Mouse (Mus musculus) intestine, embryonic 14.5 days (tissue): ENCODE measurements at regions not wholly inside any gene's neighbourhood (a gene's known extent, or its start where the extent isn't known, plus 50 kb on each side); places are given as distances from the start of the nearest gene placed in this dataset.
A peak's percentile ranks its signal among the peaks of the same experiment; 100 is the strongest.
"Not testable (repeated sequence)": the region's sequence is repeated elsewhere in the genome, so short reads cannot be mapped to it uniquely, and the experiment has no call there.

Source experiments
- ATAC-seq: fragments of 200-750 bp; cut with Nextera tagmentation; replicated peaks from 2 replicates; pipeline ENCODE4 v1.8.0; 2017; ENCODE audit warnings: low read depth, moderate number of reproducible peaks, moderate TSS enrichment, moderate library complexity; ENCODE audit not compliant: low FRiP score, low TSS enrichment
- DNase-seq: peaks from one replicate; pipeline ENCODE4 v3.0.0-alpha.2; 2018; ENCODE audit warnings: low spot score
- H3K27ac ChIP-seq: fragments of 300-500 bp; sonication (generic); 2 replicates; pipeline ENCODE4 v1.5.1; 2014; ENCODE audit warnings: low read depth, mild to moderate bottlenecking, control low read depth
- H3K27me3 ChIP-seq: fragments of 300-500 bp; sonication (generic); replicated peaks from 2 replicates; pipeline ENCODE4 v1.6.1; 2014; ENCODE audit warnings: low read length, control low read depth; ENCODE audit not compliant: control insufficient read depth, insufficient read depth
- H3K36me3 ChIP-seq: fragments of 300-500 bp; sonication (generic); 2 replicates; pipeline ENCODE4 v1.6.1; 2014; ENCODE audit warnings: low read length, control low read depth; ENCODE audit not compliant: control insufficient read depth, insufficient read depth
- H3K4me1 ChIP-seq: fragments of 300-500 bp; sonication (generic); replicated peaks from 2 replicates; pipeline ENCODE4 v1.6.1; 2014; ENCODE audit warnings: low read length, control low read depth, mixed read lengths; ENCODE audit not compliant: control insufficient read depth, insufficient read depth
- H3K4me2 ChIP-seq: fragments of 300-500 bp; sonication (generic); 2 replicates; pipeline ENCODE4 v1.6.1; 2014; ENCODE audit warnings: low read length
- H3K4me3 ChIP-seq: fragments of 300-500 bp; sonication (generic); 2 replicates; pipeline ENCODE4 v1.5.1; 2014; ENCODE audit warnings: low read depth, low read length, control low read depth, mixed read lengths
- H3K9ac ChIP-seq: fragments of 300-500 bp; sonication (generic); 2 replicates; pipeline ENCODE4 v1.6.1; 2014; ENCODE audit warnings: mild to moderate bottlenecking, low read length
- H3K9me3 ChIP-seq: fragments of 300-500 bp; sonication (generic); 2 replicates; pipeline ENCODE4 v1.6.1; 2016; ENCODE audit warnings: low read length, control low read depth; ENCODE audit not compliant: control insufficient read depth
- WGBS: fragments of 180-500 bp; shearing (Covaris S2); extraction: QIAGEN DNeasy Blood & Tissue Kit; methylation state at CpG from one replicate; pipeline ENCODE4 v1.1.7; 2014; 5-methylcytosine and 5-hydroxymethylcytosine counted together

DNA sequence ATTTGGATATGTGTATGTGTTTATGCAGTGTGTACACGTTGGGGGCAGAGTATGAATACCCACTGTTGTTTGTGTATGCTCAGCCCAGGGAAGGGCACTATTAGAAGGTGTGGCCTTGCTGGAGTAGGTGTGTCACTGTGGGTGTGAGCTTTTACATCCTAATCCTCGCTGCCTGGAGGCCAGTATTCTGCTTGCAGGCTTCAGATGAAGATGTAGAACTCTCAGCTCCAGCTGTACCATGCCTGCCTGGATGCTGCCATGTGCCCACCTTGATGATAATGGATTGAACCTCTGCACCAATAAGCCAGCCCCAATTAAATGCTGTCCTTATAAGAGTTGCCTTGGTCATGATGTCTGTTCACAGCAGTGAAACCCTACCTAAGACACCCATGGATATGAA is 155.4 kb downstream of the Enc1 start:
- H3K36me3 ChIP-seq, H3K4me2 ChIP-seq, H3K27ac ChIP-seq, H3K27me3 ChIP-seq, H3K9me3 ChIP-seq, ATAC-seq, H3K4me3 ChIP-seq, H3K9ac ChIP-seq, H3K4me1 ChIP-seq: not testable (repeated sequence)
- peak; percentile 9 for DNase-seq
- 71% methylated on average over 2 of the region's 2 CpGs for WGBS

DNA sequence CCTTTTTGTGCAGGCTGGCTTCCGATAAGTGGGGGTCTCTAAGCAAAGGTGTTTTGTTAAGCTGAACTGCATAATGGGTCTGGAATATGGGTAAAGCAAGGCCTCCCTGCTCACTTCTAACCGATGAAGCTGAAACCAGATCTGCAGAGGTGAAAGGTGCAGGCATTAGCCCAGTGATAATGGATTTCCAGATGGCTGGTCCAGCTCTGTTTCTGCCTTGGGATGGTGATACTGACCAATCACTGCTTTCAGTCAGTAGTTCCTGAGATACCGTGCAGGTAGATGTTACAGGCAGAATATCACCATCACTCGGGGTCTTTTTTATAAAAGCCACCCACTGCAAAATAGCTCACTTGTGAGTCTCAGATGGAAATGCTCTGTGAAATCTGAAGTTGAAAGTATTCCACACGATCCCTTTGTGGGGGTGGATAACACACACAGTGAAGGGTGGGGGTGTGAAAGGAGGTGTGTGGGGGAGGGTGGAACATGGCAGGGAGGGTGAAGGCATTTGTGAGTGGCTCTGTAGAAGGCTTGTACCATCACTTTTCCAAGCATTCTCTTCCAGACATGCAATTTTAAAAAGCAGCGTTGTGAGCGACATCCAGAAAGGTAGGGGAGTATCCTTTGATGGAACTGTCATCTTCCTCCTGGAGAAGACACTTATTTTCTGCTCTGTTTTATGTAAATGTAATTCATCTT is 154.0 kb downstream of the Enc1 start:
- peak; percentile 29 for DNase-seq
- Histone ChIP-seq H3K36me3 (no peaks in the 10 kb centered on the region), H3K4me2 (no peak overlapping the region), H3K4me1 (peaks cover 6% of the 10 kb centered on the region; the same call in 1 of the 2 replicates), H3K4me3 (no peak overlapping the region), H3K9ac (no peak overlapping the region), H3K27ac (no peak overlapping the region), H3K9me3 (no peaks in the 10 kb centered on the region), H3K27me3 (no peaks in the 10 kb centered on the region)
- ATAC-seq, result no peak
- WGBS, result 64% methylated on average over 7 of the region's 7 CpGs

DNA sequence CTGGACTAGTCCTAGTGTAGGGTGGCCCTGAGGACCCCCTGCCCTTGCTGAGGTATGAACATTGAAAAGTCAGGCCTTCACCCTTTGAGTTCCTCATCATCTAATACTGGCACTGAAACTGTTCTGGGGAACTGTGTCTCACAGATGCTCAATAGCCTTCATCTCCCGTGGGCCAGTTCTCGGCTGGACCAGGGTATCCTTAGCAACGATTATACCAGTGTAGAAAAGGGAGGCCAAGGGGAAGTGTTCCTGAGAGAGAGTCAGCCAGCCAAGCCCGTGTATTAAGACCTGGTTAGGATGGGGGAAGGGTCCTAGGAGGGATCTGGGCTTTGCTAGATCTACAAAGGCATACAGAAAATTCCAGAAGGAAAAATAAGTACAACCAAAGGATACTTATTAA is 153.2 kb downstream of the Enc1 start:
- no peaks in the 10 kb centered on the region for H3K9me3 ChIP-seq
- DNase-seq, result peak; percentile 35

DNA sequence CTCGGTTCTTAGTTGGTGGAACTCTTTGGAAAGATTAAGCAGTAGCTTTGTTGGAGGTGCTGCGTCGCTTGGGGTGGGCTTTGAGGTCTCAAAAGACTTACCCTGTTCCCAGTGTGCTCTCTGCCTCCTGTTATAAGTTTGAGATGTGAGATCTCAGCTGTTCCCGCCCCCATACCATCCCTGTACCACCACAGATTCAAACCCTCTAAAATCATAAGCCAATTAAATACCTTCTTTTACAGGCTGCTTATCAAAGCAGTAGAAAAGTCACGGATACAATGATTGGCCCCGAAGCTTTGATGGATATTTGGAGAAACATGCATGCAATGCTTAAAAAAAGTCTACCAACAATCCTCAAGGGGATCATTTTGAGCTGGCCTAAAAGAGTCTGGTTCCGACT is 152.6 kb downstream of the Enc1 start:
- DNase-seq (no peak), ATAC-seq (no peak)
- H3K27me3 ChIP-seq, result no peaks in the 10 kb centered on the region
- H3K4me1 ChIP-seq, result peaks cover 6% of the 10 kb centered on the region; the same call in 1 of the 2 replicates
- H3K9me3 ChIP-seq, result no peaks in the 10 kb centered on the region
- H3K27ac ChIP-seq, result no peak overlapping the region
- H3K9ac ChIP-seq, result no peak overlapping the region
- H3K4me3 ChIP-seq, result no peak overlapping the region
- H3K36me3 ChIP-seq, result no peaks in the 10 kb centered on the region
- no peak overlapping the region for H3K4me2 ChIP-seq
- 95% methylated on average over 7 of the region's 7 CpGs for WGBS

More for the DNA sequence above, 153.2 kb downstream of the Enc1 start:
- Histone ChIP-seq H3K4me1 (peaks cover 6% of the 10 kb centered on the region; the same call in 1 of the 2 replicates), H3K9ac (no peak overlapping the region), H3K4me2 (no peak overlapping the region), H3K4me3 (no peak overlapping the region), H3K27ac (no peak overlapping the region), H3K36me3 (no peaks in the 10 kb centered on the region), H3K27me3 (no peaks in the 10 kb centered on the region)
- no peak for ATAC-seq
- WGBS, result 73% methylated on average over 4 of the region's 4 CpGs

DNA sequence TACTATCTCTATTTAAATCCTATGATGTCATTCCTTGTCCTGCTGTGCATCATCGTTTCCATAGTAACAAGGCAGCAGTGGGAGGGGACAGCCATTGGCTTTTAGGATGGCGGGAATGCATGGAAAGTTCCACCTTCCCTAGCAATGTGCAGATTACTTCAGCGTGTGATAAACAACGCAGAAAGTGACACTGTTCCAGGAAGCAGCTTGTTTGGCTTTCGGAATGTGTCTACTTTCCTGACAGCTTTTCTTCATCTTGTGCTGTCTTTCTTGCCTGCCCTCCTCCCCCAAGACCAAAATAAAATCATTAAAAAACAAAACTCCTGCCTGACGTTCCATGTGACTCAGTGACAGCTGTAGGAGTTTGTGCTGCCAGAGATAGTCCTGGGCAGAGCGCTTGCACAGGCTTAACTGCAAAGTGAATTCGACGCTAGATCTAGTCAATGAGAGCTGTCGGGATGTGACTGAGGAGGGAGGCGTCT is 149.6 kb downstream of the Enc1 start:
- Histone ChIP-seq H3K9ac (no peak overlapping the region), H3K27me3 (no peaks in the 10 kb centered on the region), H3K27ac (0 out of 2 replicates have a peak overlapping the region, but pooled peaks have one; percentile 5), H3K4me1 (peaks cover 11% of the 10 kb centered on the region), H3K9me3 (no peaks in the 10 kb centered on the region), H3K4me3 (0 out of 2 replicates have a peak overlapping the region, but pooled peaks have one; percentile 3), H3K36me3 (no peaks in the 10 kb centered on the region), H3K4me2 (peak overlapping the region; percentile 35)
- WGBS, result 21% methylated on average over 11 of the region's 11 CpGs
- peak; percentile 34 for ATAC-seq
- peak; percentile 66 for DNase-seq

DNA sequence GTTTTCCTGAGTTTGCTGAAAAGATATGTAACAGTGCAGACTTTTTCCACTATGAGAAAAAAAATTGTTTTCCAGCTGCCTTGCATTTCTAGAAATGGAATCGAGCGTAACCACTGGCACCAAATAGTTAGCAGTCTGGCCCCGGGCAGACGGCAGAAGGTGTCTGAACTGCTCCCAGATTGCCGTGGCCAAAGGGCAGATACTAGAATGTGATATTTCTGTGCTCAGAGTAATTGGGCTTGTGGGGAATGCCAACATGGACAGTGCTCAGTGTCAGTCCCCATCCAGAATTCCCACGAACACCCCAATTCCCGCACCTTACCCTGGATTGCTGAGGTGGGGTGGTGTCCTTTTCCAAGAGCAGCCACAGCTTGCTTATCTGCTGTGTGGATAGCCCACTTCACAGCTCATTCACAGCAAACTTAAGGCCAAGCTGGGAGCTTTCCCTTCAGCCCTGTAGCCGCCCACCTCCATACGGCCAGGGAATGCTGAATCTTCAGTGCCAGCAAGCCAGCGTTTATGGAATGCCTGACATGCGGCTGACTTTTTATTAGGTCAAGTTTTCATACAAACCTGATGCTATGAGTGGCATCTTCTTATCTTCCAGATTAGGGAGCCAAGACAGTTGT is 148.1 kb downstream of the Enc1 start:
- Histone ChIP-seq H3K27ac (no peak overlapping the region), H3K4me1 (peaks cover 15% of the 10 kb centered on the region), H3K4me3 (no peak overlapping the region), H3K27me3 (no peaks in the 10 kb centered on the region), H3K36me3 (no peaks in the 10 kb centered on the region), H3K4me2 (no peak overlapping the region), H3K9ac (no peak overlapping the region), H3K9me3 (no peaks in the 10 kb centered on the region)
- 66% methylated on average over 11 of the region's 11 CpGs for WGBS
- no peak for ATAC-seq
- DNase-seq, result no peak

DNA sequence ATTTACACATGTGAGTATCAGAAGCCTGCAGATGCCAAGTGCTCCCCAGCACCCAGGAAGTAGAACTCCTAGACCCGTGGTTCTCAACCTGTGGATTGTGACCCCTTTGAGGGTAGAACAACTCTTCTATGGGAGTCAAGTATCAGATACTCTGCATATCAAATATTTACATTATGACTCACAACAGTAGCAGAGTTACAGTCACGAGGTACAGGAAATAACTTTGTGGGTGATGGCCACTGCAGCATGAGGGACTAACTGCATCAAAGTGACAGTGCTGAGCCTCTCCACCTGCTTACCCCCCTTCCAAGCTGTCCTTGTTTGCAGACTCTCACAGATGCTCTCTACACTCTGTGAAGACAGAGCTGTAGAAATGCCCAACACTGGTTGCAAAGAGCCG is 145.6 kb downstream of the Enc1 start:
- 25% methylated on average over 3 of the region's 3 CpGs for WGBS

DNA sequence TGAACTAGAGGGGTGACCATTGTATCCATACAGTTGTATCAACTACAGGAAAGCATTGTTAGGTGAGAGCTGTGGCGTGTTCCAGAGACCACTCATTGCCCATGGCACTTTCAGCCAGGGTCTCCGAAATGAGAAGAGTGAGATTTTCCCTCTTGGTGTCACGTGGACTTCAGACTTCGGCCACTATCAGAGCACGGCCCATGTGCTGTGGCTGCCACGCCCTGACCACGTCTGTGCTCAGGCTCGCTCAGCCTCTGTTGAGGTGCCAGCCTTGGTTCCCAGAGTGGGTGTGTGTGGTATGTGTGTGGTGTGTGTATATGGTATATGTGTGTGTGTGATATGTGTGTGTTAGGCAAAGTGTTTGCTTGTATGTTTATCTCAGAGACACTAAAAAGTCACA is 144.6 kb downstream of the Enc1 start:
- 0 out of 2 replicates have a peak, but pooled peaks have one; percentile 41 for ATAC-seq
- no peak overlapping the region for H3K4me2 ChIP-seq

More for the DNA sequence above, 145.6 kb downstream of the Enc1 start:
- no peak overlapping the region for H3K4me2 ChIP-seq
- no peaks in the 10 kb centered on the region for H3K9me3 ChIP-seq
- H3K27ac ChIP-seq, result no peak overlapping the region
- H3K36me3 ChIP-seq, result no peaks in the 10 kb centered on the region
- H3K4me1 ChIP-seq, result peaks cover 15% of the 10 kb centered on the region
- no peak overlapping the region for H3K9ac ChIP-seq
- H3K4me3 ChIP-seq, result no peak overlapping the region
- DNase-seq (no peak), ATAC-seq (no peak; the same call in 1 of the 2 replicates)
- no peaks in the 10 kb centered on the region for H3K27me3 ChIP-seq

More for the DNA sequence above, 144.6 kb downstream of the Enc1 start:
- no peaks in the 10 kb centered on the region for H3K27me3 ChIP-seq
- DNase-seq, result no peak
- H3K9me3 ChIP-seq, result no peaks in the 10 kb centered on the region
- peaks cover 12% of the 10 kb centered on the region for H3K4me1 ChIP-seq
- H3K9ac ChIP-seq, result no peak overlapping the region
- no peak overlapping the region for H3K4me3 ChIP-seq
- H3K27ac ChIP-seq, result no peak overlapping the region
- no peaks in the 10 kb centered on the region for H3K36me3 ChIP-seq
- 91% methylated on average over 8 of the region's 8 CpGs for WGBS
